17 mouse cellular contexts compared by ENCODE assay signal in genomic region chr5:88858226-88858625, GRCm38 (mm10). TPM values are rescaled to one million over a fixed set of nuclear protein-coding genes. Genes with fewer than 3 reads are reported as not detected.
DNase-seq lines count a peak whose midpoint lies in the region; ATAC-seq and TF ChIP-seq lines count a peak whose summit lies in the region.
"Had no signal": no experiment of that assay in that cellular context is flagged by ENCODE, and none has a peak within 500 bp of the region (broad histone marks: within the 10 kb centered on the region; RNA-seq: fewer than 3 reads in every experiment).

No protein-coding gene starts in this region.

- in situ Hi-C loops in CH12.LX (cut with MboI; ENCODE audit: low pct_ligation_motif_present, low pct_unique_long_range_greater_than_20kb, low sequenced_read_pairs) = no loop called here

- peak overlapping the region; percentile 21; the same call in 1 of the 2 replicates for H3K4me2 ChIP-seq in CH12.LX (ENCODE audit: insufficient read depth, low read depth, poor library complexity, severe bottlenecking)
- H3K4me2 ChIP-seq in liver, embryonic 12.5 days = no peak overlapping the region
- H3K4me2 ChIP-seq: embryonic facial prominence, embryonic 12.5 days; forebrain, embryonic 15.5 days; heart, embryonic 12.5 days; hindbrain, embryonic 15.5 days had no signal

- no peak overlapping the region for H3K9ac ChIP-seq in CH12.LX (ENCODE audit: insufficient read depth, low read depth)
- no peak overlapping the region for H3K9ac ChIP-seq in liver, embryonic 12.5 days
- H3K9ac ChIP-seq: embryonic facial prominence, embryonic 12.5 days; forebrain, embryonic 15.5 days; heart, embryonic 12.5 days; hindbrain, embryonic 15.5 days had no signal

- no peaks in the 10 kb centered on the region for H3K36me3 ChIP-seq in CH12.LX (replicated peaks in 1 of 2; ENCODE audit: control insufficient read depth in 1 of 2, insufficient read depth in 1 of 2, low read length in 1 of 2)
- H3K36me3 ChIP-seq in liver, embryonic 12.5 days = no peaks in the 10 kb centered on the region
- H3K36me3 ChIP-seq: embryonic facial prominence, embryonic 12.5 days; forebrain, embryonic 15.5 days; heart, embryonic 12.5 days; hindbrain, embryonic 15.5 days had no signal

- H3K27me3 ChIP-seq in CH12.LX (replicated peaks) = no peaks in the 10 kb centered on the region
- H3K27me3 ChIP-seq in liver, embryonic 12.5 days (replicated peaks) = no peaks in the 10 kb centered on the region
- H3K27me3 ChIP-seq: embryonic facial prominence, embryonic 12.5 days; forebrain, embryonic 15.5 days; heart, embryonic 12.5 days; hindbrain, embryonic 15.5 days had no signal

- TF ChIP-seq EP300 in CH12.LX (IDR thresholded peaks at IDR 0.05; ENCODE audit: low read length) = no peak

- no peaks in the 10 kb centered on the region for H3K79me2 ChIP-seq in CH12.LX (replicated peaks; ENCODE audit: control insufficient read depth, extremely low read depth, insufficient read depth, poor library complexity, severe bottlenecking)

- no peak overlapping the region for H3K4me3 ChIP-seq in CH12.LX (replicated peaks in 1 of 3; ENCODE audit: low read depth in 2 of 3, low read length in 2 of 3, poor library complexity in 1 of 3)
- no peak overlapping the region for H3K4me3 ChIP-seq in liver, embryonic 12.5 days
- H3K4me3 ChIP-seq: embryonic facial prominence, embryonic 12.5 days; forebrain, embryonic 15.5 days; heart, adult 2 months; heart, embryonic 12.5 days; hindbrain, embryonic 15.5 days had no signal

- H3K4me1 ChIP-seq in CH12.LX (ENCODE audit: control insufficient read depth in 1 of 2, insufficient read depth in 2 of 2) = no peaks in the 10 kb centered on the region
- no peaks in the 10 kb centered on the region for H3K4me1 ChIP-seq in liver, embryonic 12.5 days
- H3K4me1 ChIP-seq: embryonic facial prominence, embryonic 12.5 days; forebrain, embryonic 15.5 days; heart, embryonic 12.5 days; hindbrain, embryonic 15.5 days had no signal

- ATAC-seq in liver, embryonic 12.5 days = no peak
- ATAC-seq: forebrain, embryonic 15.5 days; intestine, embryonic 16.5 days had no signal

- dilution Hi-C loops in CH12.LX (cut with MboI; ENCODE audit: extremely low pct_ligation_motif_present, extremely low pct_unique_long_range_greater_than_20kb, low sequenced_read_pairs) = no loop called here

- H3K27ac ChIP-seq in CH12.LX (ENCODE audit: insufficient read depth, low read depth) = no peak overlapping the region
- H3K27ac ChIP-seq in liver, embryonic 12.5 days = no peak overlapping the region
- H3K27ac ChIP-seq: embryonic facial prominence, embryonic 12.5 days; forebrain, embryonic 15.5 days; heart, adult 2 months; hindbrain, embryonic 15.5 days had no signal

- H3K9me3 ChIP-seq in CH12.LX (replicated peaks; ENCODE audit: low read length) = no peaks in the 10 kb centered on the region
- no peaks in the 10 kb centered on the region for H3K9me3 ChIP-seq in liver, embryonic 12.5 days (replicated peaks)
- H3K9me3 ChIP-seq: embryonic facial prominence, embryonic 12.5 days; forebrain, embryonic 15.5 days; heart, embryonic 12.5 days; hindbrain, embryonic 15.5 days had no signal

- WGBS in liver, embryonic 12.5 days (ENCODE audit: insufficient replicate concordance) = 78% methylated on average over 4 of the region's 4 CpGs

- DNase-seq in CH12.LX (ENCODE audit: extremely low read depth) = no peak
- DNase-seq in cerebellum, adult 11 months = peak; percentile 63
- peak; percentile 64 for DNase-seq in cerebellum, adult 8-10 months
- peak; percentile 74 to 83 for DNase-seq in cerebellum, postnatal 14 days
- DNase-seq in spleen, postnatal 36 days (ENCODE audit: low spot score in 2 of 2) = no peak
- DNase-seq in kidney, postnatal 10 days = no peak
- DNase-seq: adrenal gland, adult 8-10 months; adrenal gland, postnatal 36 days; gastrocnemius, postnatal 10 days; heart, adult 2 months; kidney, adult 2 months had no signal

- no peak for TF ChIP-seq POLR2A in CH12.LX (IDR thresholded peaks at IDR 0.05; ENCODE audit: low read depth, low read length)

- TF ChIP-seq RAD21 in CH12.LX (IDR thresholded peaks at IDR 0.05; ENCODE audit: low read depth, low read length) = no peak

- no peak for TF ChIP-seq CTCF in CH12.LX (conservative IDR thresholded peaks at IDR 0.05 in 1 of 2, IDR thresholded peaks at IDR 0.05 in 1 of 2; ENCODE audit: low read depth in 2 of 2, low read length in 2 of 2)

TF ChIP-seq in CH12.LX, 34 proteins besides CTCF, POLR2A, EP300 and RAD21:
- no peak for TF ChIP-seq GABPA (IDR thresholded peaks at IDR 0.05; ENCODE audit: insufficient replicate concordance, low read depth, low read length)
- no peak for TF ChIP-seq MEF2A (IDR thresholded peaks at IDR 0.05; ENCODE audit: borderline replicate concordance, low read depth, low read length)
- peak; percentile 39 for TF ChIP-seq BHLHE40 (IDR thresholded peaks at IDR 0.05; ENCODE audit: low read depth, low read length)
- no peak for TF ChIP-seq USF2 (conservative IDR thresholded peaks at IDR 0.05; ENCODE audit: low read depth, low read length)
- no peak for TF ChIP-seq HCFC1 (IDR thresholded peaks at IDR 0.05; ENCODE audit: low read depth, low read length)
- no peak for TF ChIP-seq JUND (conservative IDR thresholded peaks at IDR 0.05; ENCODE audit: low read depth, low read length)

RNA-seq across cellular contexts. Expression of gene Slc4a4, which starts 28.4 kb away (rescaled TPM):
- total RNA-seq in CH12.LX (2012; rRNA removed) (not detected in 2 replicates), CH12.LX (2014; rRNA removed) (0.03 TPM in 1 of 2 replicates, not detected in the other)
- not detected in 2 replicates for polyA plus RNA-seq in CH12.LX (2012; ENCODE audit: insufficient read length, low read depth)
- polyA plus RNA-seq in liver, embryonic 12.5 days (2016; fragmentation: Nextera tagmentation; extraction: Ambion mirVana) = 1.4 and 1.6 TPM in 2 replicates

Comparison
In these comparisons a context has a peak if more than half of its experiments do, and no peak if none do; other contexts are left out.
1. DNase-seq: peak in cerebellum, adult 11 months (single experiment), cerebellum, adult 8-10 months (single experiment) and cerebellum, postnatal 14 days (2 of 2); none in CH12.LX (single experiment), spleen, postnatal 36 days (0 of 2) and kidney, postnatal 10 days (single experiment).